Mouse (Mus musculus): ENCODE measurements around the gene Tbcel.
A peak's percentile ranks its signal among the peaks of the same experiment; 100 is the strongest.

Gene Tbcel

DNA sequence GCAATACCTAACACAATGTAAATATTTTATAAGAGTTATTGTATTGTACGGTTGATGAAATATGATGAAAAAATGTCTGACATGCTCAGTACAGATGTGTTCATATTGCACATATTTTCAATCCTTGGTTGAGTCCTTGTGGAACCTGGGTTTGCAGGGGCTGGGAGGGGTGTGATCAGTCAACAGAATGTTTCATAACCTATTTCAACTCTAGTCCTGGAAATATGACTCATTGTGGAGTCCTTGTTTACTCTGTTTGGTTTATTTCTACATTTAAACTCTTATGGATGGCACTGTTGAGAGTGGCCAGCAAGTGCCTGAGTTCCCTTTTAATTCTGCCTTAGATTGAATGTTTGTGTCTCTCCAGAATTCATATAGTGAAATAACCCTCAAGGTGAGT is 22.9 kb downstream of the Tbcel start:
- no peak for DNase-seq

- no peak for DNase-seq
Observed at GRCm38 (mm10) chr9:42482944-42483343, 24.7 kb downstream of the Tbcel start.

DNA sequence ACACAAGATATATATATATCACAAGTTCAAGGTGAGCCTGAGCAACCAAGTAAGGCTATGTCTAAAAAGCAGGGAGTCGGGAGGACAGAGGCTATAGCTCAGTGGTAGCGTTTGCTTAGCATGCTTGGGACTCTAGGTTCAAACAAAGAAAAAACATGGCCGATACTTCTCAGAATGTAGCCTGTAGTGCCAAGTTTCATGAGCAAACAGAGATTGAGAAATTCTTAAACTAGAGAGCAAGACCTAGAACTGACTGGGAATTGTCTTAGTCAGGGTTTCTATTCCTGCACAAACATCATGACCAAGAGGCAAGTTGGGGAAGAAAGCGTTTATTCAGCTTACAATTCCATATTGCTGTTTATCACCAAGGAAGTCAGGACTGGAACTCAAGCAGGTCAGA is 31.4 kb downstream of the Tbcel start:
- no peak for DNase-seq

GRCm38 (mm10) chr9:42474244-42474643 is 33.4 kb downstream of the Tbcel start:
- DNase-seq = no peak

- DNase-seq = peak; percentile 77 to 78
Observed at GRCm38 (mm10) chr9:42471921-42472747, 35.5 kb downstream of the Tbcel start.

DNA sequence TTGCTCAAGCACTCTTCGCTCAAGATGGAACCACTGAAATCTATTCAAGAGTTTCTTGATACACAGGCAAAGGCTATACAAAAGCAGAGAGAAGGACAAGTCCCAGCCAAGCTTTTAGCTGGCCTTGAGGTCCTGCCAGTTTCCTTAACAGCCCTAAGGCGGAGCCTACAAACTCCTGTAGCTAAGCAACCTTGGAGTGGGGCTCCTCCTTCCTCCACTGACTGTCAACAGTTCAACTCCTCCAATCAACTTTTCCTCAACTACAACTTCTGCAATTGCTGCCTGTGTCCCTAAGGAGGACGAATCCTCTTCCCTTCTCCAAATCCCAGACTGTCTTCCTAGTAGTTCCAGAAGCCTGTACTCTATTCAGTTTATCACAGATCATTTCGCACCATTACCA is 36.4 kb downstream of the Tbcel start:
- no peak for DNase-seq

GRCm38 (mm10) chr9:42469323-42469722 is 38.3 kb downstream of the Tbcel start:
- no peak for DNase-seq

- no peak for DNase-seq
Observed at GRCm38 (mm10) chr9:42468360-42468759, 39.2 kb downstream of the Tbcel start.

GRCm38 (mm10) chr9:42467116-42467815 is 40.3 kb downstream of the Tbcel start:
- no peak for DNase-seq

DNA sequence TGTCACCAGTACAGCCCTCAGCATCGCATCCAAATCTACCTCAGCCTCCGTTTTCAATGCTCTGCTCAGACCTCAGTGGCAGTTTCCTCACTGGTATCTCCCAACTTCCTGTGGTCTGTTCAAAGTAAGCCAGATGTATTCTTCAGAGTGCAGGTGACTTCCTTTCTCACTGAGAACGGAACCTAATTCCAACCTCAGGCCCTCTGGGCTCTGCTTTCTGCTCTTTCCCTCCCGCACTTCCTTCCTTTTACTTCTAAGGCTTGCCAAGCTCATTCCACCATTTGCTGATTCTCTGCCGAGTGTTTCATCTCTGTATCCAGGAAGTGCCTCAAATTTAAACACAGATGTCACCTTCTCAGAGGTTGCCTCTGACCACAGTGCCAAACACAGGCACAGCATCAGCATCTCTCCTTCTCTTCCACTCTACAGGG is 41.9 kb downstream of the Tbcel start:
- DNase-seq = no peak

DNA sequence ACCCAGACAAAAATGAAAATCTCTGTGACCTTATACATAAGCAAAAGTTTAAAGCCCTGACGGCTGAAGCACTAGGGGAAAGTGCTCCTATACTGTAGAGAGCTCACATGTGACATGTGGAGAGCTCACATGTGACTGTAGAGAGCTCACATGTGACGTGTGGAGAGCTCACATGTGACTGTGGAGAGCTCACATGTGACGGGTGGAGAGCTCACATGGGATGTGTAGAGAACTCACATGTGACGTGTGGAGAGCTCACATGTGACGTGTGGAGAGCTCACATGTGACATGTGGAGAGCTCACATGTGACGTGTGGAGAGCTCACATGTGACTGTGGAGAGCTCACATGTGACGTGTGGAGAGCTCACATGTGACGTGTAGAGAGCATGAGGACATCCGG is 43.4 kb downstream of the Tbcel start:
- DNase-seq = no peak

- no peak for DNase-seq
Observed at GRCm38 (mm10) chr9:42463220-42463989, 44.2 kb downstream of the Tbcel start.

GRCm38 (mm10) chr9:42462585-42463219 is 44.9 kb downstream of the Tbcel start:
- DNase-seq = no peak

DNA sequence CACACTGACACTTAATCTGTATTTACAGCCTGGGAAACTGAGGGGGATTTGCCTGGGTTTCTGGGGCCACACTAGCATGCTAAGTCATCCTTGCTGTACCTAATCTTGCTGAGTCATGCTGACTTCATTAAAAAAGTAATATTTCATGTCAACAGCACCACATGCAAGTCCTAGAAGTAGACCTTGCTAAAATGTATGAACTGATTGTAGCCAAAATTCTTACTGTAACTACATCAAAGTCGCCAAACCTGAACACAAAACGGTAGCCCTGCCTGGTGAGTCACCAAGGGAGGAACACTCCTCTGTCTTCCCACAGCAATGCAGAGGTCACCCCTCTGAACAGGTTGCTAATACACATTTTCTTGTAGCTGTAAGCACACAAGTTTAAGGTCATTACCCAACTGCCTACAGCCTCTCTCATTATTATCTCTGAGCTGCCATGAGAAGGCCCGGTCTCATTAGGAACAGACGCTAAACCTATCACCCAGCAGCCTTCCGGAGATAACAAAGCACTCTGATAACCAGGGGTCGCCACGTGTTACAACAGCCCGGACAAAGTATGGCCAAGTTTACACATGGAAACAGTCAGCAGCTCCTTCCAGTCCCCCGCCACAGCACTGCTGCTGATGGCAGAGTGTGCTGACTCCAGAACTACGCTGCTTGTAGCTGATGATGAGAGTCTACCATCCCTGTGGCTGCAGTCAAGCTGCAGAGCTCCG is 46.1 kb downstream of the Tbcel start:
- DNase-seq = no peak

DNA sequence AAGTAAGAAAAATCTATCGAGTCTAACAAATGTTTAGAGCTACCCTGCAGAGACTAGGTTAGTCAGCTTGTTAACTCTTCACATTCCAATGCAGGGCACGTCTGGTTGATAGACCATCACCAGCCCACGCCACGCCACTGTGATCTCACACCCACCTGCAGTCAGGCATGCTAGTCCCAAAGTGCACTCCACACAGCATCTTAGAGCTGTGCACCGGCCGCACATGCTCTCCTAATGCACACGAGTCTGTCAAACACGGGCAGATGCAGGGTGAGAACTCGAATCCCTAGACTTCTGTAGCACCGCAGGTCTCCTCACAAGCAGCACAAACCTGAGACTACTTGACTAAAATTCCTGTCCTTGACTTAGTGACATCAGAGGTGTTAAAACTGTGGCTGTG is 47.3 kb downstream of the Tbcel start:
- DNase-seq = no peak

- DNase-seq = no peak
Observed at GRCm38 (mm10) chr9:42459736-42460135, 47.9 kb downstream of the Tbcel start.

DNA sequence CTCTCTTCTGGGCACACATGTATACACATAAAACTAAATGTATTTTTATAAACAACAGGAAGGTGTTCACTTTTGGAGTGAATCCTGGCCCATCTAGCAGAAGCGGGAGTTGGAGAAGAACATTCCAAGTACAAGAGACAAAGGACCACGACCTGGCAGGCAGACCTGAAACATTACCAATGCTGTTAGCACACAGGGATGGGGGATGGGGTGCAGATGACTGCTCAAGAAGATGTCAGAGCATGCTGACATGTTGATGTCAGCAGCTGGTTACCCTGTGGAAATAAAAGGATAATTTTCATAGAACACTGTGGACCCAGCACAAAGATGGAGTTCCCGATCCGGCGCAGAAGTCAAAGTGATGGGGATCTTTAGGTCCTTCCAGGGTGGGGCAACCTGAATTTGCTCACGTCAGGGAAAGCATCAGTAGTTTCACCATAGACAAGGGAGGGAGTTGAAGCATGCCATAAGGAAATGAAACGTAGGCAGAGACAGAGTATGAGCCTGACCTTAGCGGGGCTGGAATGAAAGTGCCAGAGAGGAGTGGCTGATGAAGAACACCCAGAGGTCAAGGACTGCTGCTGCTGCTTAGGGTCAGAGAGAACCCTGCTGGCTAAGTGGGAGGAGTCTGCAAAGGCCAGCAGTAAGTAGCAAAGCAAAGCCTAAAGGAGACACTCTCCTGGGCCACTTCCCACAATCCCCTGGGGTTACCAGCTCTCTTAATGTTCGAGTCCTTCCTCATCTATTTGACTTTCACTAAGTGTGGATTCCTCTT is 48.7 kb downstream of the Tbcel start:
- DNase-seq = no peak

DNA sequence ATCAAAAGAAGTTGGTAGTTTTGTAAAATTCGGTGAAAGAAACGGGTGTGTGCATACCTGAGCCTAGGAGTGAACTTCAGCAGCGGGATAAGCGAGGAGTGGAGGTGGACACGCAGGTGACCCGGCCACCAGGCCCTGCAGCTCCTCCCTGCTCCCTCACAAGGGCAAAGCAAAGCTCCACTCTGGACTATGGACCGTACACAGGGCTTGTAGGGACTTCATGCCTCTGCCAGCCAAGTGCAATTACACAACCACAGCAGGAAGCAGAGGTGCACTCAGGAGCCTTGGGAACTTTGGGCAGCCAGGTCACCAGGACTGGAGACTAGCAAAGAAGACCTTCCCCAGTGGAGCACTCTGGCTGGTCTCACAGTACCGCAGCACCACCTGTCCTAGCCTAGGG is 50.1 kb downstream of the Tbcel start:
- DNase-seq = no peak

DNA sequence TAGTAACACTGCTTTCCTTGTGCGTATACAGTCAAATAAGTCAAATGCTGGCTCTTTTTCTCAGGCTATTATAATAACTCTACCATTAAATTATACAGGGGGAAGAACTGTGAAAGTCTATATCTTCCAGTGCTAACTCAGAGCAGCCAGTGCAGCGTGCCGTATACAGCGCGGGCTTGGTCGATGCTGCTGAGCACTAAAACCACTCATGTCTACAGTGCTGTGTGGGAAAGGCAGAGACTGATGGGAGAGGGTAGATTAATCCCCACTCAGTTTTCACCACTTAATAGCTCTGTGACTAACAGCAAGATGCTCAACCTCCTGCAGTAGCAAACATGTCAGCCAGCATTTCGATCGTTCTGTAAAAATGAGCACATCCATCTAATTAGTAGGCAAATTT is 53.2 kb downstream of the Tbcel start:
- no peak for DNase-seq

GRCm38 (mm10) chr9:42449043-42449442 is 58.6 kb downstream of the Tbcel start:
- DNase-seq = no peak

DNA sequence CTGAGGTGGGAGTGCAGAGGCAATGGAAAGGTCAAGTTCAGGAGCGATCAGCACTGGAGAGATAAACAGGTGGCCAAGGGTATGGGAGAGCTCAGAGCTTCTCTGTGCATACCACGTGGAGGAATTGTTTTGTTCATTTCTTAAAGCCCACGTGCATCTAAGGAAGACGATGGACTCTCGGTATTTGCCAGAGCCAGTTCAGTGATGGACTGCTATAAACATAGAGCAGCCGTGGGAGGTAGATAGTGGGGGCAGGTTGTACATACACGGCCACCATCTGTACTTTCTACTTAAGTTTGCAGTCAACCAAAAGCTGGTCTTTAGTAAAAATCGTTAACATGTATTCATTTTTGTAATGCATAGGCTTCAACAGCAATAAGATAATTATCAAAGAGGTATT is 65.5 kb downstream of the Tbcel start:
- DNase-seq = no peak

DNA sequence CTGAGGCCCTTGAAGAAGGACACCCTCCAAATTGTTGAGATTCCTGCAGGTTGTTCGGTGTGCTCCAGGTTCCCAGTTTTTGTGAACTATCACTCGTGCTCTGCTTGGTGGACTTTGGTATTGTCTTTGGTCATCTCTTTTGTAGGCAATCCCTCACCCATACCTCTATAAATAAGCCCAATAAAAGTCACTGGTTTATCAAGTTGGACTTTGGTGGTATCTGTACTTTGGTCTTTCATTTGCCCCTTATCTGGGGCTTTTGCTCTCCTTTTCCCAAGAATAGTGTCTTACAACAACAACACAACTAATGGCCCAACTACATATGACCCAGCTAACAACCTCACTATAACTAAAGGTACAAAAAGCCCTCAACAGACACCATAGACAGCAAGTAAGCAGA is 66.4 kb downstream of the Tbcel start:
- DNase-seq = no peak
